Mouse (Mus musculus): ENCODE measurements around the gene Slfn9. TPM values are rescaled to one million over a fixed set of nuclear protein-coding genes. Genes with fewer than 3 reads are reported as not detected.
A peak's percentile ranks its signal among the peaks of the same experiment; 100 is the strongest.
"Not testable (repeated sequence)": the region's sequence is repeated elsewhere in the genome, so short reads cannot be mapped to it uniquely, and the experiment has no call there.

Slfn9 gene
- polyA plus RNA-seq, 1 experiment = 0.94 TPM

DNA sequence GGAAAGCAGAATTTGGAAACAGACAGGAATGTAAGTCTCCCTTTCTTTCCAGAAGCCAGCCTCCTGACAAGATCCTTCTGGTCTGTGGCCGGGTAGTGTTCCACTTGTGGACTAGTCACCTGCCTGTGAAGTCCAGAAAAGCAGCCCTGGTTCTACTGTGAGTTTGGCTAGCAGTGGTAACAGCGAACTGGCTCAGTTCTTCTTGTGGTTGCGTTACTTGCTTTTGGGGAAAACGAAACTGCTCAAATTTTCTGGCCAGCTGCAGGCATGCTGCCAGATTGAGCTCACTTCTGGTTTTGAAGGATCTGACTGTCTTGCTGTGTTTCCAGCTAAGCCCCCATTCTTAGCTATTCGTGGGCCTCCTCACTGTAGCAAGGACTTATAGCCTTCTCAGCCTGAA is 29.0 kb upstream of the Slfn9 start, which contains the start of gene Slfn8:
Slfn8 (minus strand) TSS at position 190 of the 400 bp plus-strand sequence.
- no peaks in the 10 kb centered on the region for H3K27me3 ChIP-seq (ENCODE audit: control insufficient read depth, insufficient read depth, insufficient read length)
- TF ChIP-seq MAX (IDR thresholded peaks at IDR 0.05) = no peak
- no peak for TF ChIP-seq MYOD1 (IDR thresholded peaks at IDR 0.05; ENCODE audit: control insufficient read depth, insufficient read length, low read depth)
- no peak for TF ChIP-seq CTCF (IDR thresholded peaks at IDR 0.05; ENCODE audit: control insufficient read depth, insufficient read depth, insufficient read length)
- no peak for TF ChIP-seq MYOG (IDR thresholded peaks at IDR 0.05; ENCODE audit: control insufficient read depth, extremely low read depth, insufficient read length)
- no peak for TF ChIP-seq CEBPB (IDR thresholded peaks at IDR 0.05; ENCODE audit: low read depth)
- no peak for TF ChIP-seq USF1 (IDR thresholded peaks at IDR 0.05; ENCODE audit: low read depth)
- no peak for TF ChIP-seq FOSL1 (IDR thresholded peaks at IDR 0.05; ENCODE audit: insufficient read depth, low read length, poor library complexity, severe bottlenecking)
- H3K79me2 ChIP-seq (ENCODE audit: control insufficient read depth, insufficient read depth) = no peaks in the 10 kb centered on the region
- H3K4me3 ChIP-seq (ENCODE audit: insufficient read depth, poor library complexity, severe bottlenecking) = peak within 1 kb of the TSS; percentile 6
- no peaks in the 10 kb centered on the region for H3K79me3 ChIP-seq (ENCODE audit: low read depth)
- H3K36me3 ChIP-seq (ENCODE audit: control insufficient read depth, insufficient read depth) = no peaks in the 10 kb centered on the region
- no peak within 1 kb of the TSS for H3ac ChIP-seq (ENCODE audit: control insufficient read depth, insufficient read length, low read depth)

DNA sequence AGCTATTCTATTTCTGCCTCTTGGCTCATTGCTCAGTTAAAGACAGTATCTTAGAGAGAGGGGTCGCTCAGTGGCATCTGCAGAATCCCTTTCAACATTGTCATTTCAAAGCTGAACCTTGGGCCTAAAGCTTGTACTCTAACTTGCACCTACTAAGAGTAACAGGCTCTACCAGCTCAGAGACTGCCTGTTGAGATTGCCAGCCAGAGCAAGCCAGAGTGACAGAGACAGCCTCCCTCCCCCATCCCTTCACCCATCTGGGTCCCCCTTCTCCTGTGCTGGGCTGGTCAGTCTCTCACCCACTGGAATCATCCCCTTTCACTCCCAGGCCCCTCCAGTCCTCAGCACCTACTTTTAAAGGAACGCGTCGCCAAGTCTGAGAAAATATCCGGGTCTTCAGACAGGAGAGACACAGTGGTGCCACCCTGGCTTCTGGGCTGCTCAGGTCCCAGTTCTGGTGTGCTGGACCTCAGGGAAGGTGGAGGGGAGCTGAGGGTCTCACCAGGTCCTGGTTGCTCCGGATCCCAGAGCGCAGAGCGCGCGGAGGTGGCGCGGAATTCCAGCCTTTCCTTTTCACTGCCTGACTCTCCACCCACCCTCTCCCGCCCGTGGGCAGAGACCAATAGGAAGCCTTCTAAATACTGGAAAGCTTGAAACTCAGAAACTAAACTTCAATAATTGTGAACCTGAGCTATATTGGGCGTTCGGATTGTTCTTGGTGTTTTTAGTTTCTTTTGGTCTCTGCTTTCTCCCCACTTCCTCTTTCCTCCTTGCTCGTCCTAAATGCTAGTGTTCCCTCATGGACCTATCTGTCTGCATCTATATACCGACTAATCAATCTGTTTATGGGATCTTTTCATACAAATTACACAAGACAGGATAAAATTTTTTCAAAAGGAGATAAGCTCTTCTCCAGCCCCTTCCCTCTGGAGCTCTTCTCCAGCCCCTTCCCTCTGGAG is 28.2 kb upstream of the Slfn9 start:
- H3K36me3 ChIP-seq (ENCODE audit: control insufficient read depth, insufficient read depth); H3K79me2 ChIP-seq (ENCODE audit: control insufficient read depth, insufficient read depth); H3ac ChIP-seq (ENCODE audit: control insufficient read depth, insufficient read length, low read depth); H3K79me3 ChIP-seq (ENCODE audit: low read depth); H3K27me3 ChIP-seq (ENCODE audit: control insufficient read depth, insufficient read depth, insufficient read length): not testable (repeated sequence)
- H3K4me3 ChIP-seq (ENCODE audit: insufficient read depth, poor library complexity, severe bottlenecking) = peak overlapping the region; percentile 6

DNA sequence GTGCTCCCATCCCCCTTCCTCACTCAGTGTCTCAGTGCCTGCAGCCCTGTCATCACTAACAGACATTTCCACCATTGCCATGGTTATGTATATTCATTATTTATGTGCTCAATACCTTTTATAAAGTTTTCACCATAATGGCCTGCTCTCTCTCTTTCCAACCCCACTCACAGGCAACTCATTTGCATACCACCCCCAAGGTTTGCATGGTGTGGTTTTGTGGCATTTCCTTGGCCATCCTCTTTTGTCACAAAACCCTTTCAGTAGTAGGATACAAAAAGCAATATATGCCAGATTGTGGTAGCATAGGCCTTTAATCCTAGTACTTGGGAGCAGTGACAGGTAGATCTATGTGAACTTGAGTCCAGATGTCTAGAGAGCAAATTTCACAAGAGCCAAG is 24.5 kb upstream of the Slfn9 start:
- Histone ChIP-seq H3ac (ENCODE audit: control insufficient read depth, insufficient read length, low read depth) (no peak overlapping the region), H3K79me3 (ENCODE audit: low read depth) (no peaks in the 10 kb centered on the region), H3K79me2 (ENCODE audit: control insufficient read depth, insufficient read depth) (no peaks in the 10 kb centered on the region), H3K4me3 (ENCODE audit: insufficient read depth, poor library complexity, severe bottlenecking) (no peak overlapping the region), H3K27me3 (ENCODE audit: control insufficient read depth, insufficient read depth, insufficient read length) (no peaks in the 10 kb centered on the region), H3K36me3 (ENCODE audit: control insufficient read depth, insufficient read depth) (no peaks in the 10 kb centered on the region)
- TF ChIP-seq MAX (IDR thresholded peaks at IDR 0.05) (no peak), FOSL1 (IDR thresholded peaks at IDR 0.05; ENCODE audit: insufficient read depth, low read length, poor library complexity, severe bottlenecking) (no peak), MYOD1 (IDR thresholded peaks at IDR 0.05; ENCODE audit: control insufficient read depth, insufficient read length, low read depth) (no peak), USF1 (IDR thresholded peaks at IDR 0.05; ENCODE audit: low read depth) (no peak), CEBPB (IDR thresholded peaks at IDR 0.05; ENCODE audit: low read depth) (no peak), MYOG (IDR thresholded peaks at IDR 0.05; ENCODE audit: control insufficient read depth, extremely low read depth, insufficient read length) (no peak), CTCF (IDR thresholded peaks at IDR 0.05; ENCODE audit: control insufficient read depth, insufficient read depth, insufficient read length) (no peak)

DNA sequence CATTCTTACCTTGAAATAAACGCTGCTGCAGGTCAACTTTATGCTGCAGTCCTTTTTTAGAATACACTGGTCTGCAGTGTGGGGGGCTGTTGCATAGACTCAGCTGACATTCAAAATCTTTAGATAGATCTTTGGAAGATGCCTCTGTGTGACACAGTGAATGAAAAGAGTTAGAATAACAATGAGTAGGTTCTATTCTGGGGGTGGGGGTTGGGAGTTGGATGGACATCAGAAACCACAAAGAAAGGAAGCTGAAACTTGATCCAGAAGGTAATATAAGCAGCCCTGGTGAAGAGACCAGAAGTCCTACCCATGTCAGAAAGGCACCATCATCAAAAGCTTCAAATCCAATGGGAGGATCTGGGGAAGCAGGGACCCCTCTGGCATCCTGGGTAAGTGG is 21.7 kb upstream of the Slfn9 start:
- Histone ChIP-seq H3K36me3 (ENCODE audit: control insufficient read depth, insufficient read depth) (no peaks in the 10 kb centered on the region), H3ac (ENCODE audit: control insufficient read depth, insufficient read length, low read depth) (no peak overlapping the region), H3K4me3 (ENCODE audit: insufficient read depth, poor library complexity, severe bottlenecking) (no peak overlapping the region), H3K79me3 (ENCODE audit: low read depth) (no peaks in the 10 kb centered on the region), H3K27me3 (ENCODE audit: control insufficient read depth, insufficient read depth, insufficient read length) (no peaks in the 10 kb centered on the region), H3K79me2 (ENCODE audit: control insufficient read depth, insufficient read depth) (no peaks in the 10 kb centered on the region)
- TF ChIP-seq MYOD1 (IDR thresholded peaks at IDR 0.05; ENCODE audit: control insufficient read depth, insufficient read length, low read depth) (no peak), CTCF (IDR thresholded peaks at IDR 0.05; ENCODE audit: control insufficient read depth, insufficient read depth, insufficient read length) (no peak), FOSL1 (IDR thresholded peaks at IDR 0.05; ENCODE audit: insufficient read depth, low read length, poor library complexity, severe bottlenecking) (no peak), MAX (IDR thresholded peaks at IDR 0.05) (no peak), USF1 (IDR thresholded peaks at IDR 0.05; ENCODE audit: low read depth) (no peak), MYOG (IDR thresholded peaks at IDR 0.05; ENCODE audit: control insufficient read depth, extremely low read depth, insufficient read length) (no peak), CEBPB (IDR thresholded peaks at IDR 0.05; ENCODE audit: low read depth) (no peak)

DNA sequence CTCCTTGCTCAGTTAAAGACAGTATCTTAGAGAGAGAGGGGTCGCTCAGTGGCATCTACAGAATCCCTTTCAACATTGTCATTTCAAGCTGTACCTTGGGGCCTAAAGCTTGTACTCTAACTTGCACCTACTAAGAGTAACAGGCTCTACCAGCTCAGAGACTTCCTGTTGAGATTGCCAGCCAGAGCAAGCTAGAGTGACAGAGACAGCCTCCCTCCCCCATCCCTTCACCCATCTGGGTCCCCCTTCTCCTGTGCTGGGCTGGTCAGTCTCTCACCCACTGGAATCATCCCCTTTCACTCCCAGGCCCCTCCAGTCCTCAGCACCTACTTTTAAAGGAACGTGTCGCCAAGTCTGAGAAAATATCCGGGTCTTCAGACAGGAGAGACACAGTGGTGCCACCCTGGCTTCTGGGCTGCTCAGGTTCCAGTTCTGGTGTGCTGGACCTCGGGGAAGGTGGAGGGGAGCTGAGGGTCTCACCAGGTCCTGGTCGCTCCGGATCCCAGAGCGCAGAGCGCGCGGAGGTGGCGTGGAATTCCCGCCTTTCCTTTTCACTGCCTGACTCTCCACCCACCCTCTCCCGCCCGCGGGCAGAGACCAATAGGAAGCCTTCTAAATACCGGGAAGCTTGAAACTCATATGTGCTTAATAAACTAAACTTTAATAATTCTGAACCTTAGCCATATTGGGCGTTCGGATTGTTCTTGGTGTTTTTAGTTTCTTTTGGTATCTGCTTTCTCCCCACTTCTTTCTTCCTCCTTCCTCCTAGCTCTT is 831 bp downstream of the Slfn9 start:
- not testable (repeated sequence) for H3K4me3 ChIP-seq (ENCODE audit: insufficient read depth, poor library complexity, severe bottlenecking); H3K79me2 ChIP-seq (ENCODE audit: control insufficient read depth, insufficient read depth); H3K27me3 ChIP-seq (ENCODE audit: control insufficient read depth, insufficient read depth, insufficient read length); H3ac ChIP-seq (ENCODE audit: control insufficient read depth, insufficient read length, low read depth); H3K36me3 ChIP-seq (ENCODE audit: control insufficient read depth, insufficient read depth); H3K79me3 ChIP-seq (ENCODE audit: low read depth)

DNA sequence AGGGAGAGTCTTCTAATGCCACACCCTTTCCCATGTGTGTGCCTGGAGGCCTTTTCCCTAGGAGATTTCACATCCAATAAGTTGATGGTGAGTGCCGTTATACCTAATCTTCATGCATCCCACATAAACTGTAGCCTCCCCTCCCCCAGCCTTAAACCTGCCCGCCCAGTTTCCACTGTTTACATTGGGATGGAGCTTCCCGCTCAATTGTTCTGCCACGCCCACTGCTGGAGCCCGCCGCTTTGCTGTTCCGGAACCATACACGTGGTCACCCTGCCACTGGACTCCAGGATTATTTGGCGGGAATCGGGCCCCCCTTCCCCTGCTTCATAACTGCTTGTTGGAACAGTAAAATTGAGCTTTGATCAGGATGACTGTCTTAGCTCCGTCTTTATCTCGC is 2.3 kb downstream of the Slfn9 start:
- Histone ChIP-seq H3K4me3 (ENCODE audit: insufficient read depth, poor library complexity, severe bottlenecking) (no peak overlapping the region), H3K36me3 (ENCODE audit: control insufficient read depth, insufficient read depth) (no peaks in the 10 kb centered on the region), H3K79me3 (ENCODE audit: low read depth) (no peaks in the 10 kb centered on the region), H3ac (ENCODE audit: control insufficient read depth, insufficient read length, low read depth) (no peak overlapping the region), H3K79me2 (ENCODE audit: control insufficient read depth, insufficient read depth) (no peaks in the 10 kb centered on the region), H3K27me3 (ENCODE audit: control insufficient read depth, insufficient read depth, insufficient read length) (no peaks in the 10 kb centered on the region)
- TF ChIP-seq MYOG (IDR thresholded peaks at IDR 0.05; ENCODE audit: control insufficient read depth, extremely low read depth, insufficient read length) = no peak
- no peak for TF ChIP-seq USF1 (IDR thresholded peaks at IDR 0.05; ENCODE audit: low read depth)
- TF ChIP-seq FOSL1 (IDR thresholded peaks at IDR 0.05; ENCODE audit: insufficient read depth, low read length, poor library complexity, severe bottlenecking) = no peak
- TF ChIP-seq CEBPB (IDR thresholded peaks at IDR 0.05; ENCODE audit: low read depth) = no peak
- TF ChIP-seq MAX (IDR thresholded peaks at IDR 0.05) = no peak

Data from C2C12 (cell line).